Mouse (Mus musculus): ENCODE measurements around the gene Zdhhc7.

- no peak for TF ChIP-seq CTCF (IDR thresholded peaks at IDR 0.05; ENCODE audit: extremely low read depth, insufficient read length, insufficient replicate concordance, low read depth, low read length)
- no peak for TF ChIP-seq POLR2A (IDR thresholded peaks at IDR 0.05; ENCODE audit: low read depth, low read length)
These were observed 4.8 kb downstream of the Zdhhc7 start for GRCm38 (mm10) chr8:120096486-120096885.

All from small intestine, adult 2 months (tissue).